Mouse (Mus musculus): Measurements from ENCODE around the gene Trim14.

- TF ChIP-seq ZC3H11A (IDR thresholded peaks at IDR 0.05; ENCODE audit: borderline replicate concordance, low read depth, low read length) (no peak), HCFC1 (IDR thresholded peaks at IDR 0.05; ENCODE audit: borderline replicate concordance, insufficient read depth, low read length) (no peak), MAFK (IDR thresholded peaks at IDR 0.05; ENCODE audit: insufficient read depth, low read depth, low read length) (no peak), ZNF384 (IDR thresholded peaks at IDR 0.05; ENCODE audit: low read depth, low read length) (no peak)
These were observed 26.1 kb upstream of the Trim14 start for GRCm38 (mm10) chr4:46562037-46562436.
